ENCODE assay signal across 19 mouse cellular contexts in the genomic region with DNA sequence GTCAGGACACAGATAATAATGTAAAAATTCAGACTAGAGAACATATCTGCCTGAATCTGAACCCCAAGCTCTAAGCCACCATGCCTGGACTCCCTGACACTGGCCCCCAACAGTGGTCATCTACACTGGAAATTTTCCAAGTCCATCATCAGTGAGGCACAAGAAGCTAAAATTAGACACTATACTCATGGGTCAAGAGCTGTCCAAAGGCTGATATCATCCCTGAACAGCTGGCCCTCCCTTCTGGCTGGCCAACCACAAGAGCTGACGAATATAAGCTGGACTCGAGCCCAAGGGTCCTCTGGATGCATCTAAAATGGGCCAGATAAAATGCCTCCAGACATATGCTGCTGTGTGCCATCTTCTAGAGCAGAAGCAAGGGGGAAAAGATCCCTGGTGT.
DNase-seq lines count a peak whose midpoint lies in the region; ATAC-seq and TF ChIP-seq lines count a peak whose summit lies in the region.
"Had no signal": no experiment of that assay in that cellular context is flagged by ENCODE, and none has a peak within 500 bp of the region (broad histone marks: within the 10 kb centered on the region; RNA-seq: fewer than 3 reads in every experiment).

No protein-coding gene starts in this region.

- no peak overlapping the region for H3K27ac ChIP-seq in hindbrain, postnatal 0 days
- H3K27ac ChIP-seq in hindbrain, embryonic 14.5 days, result no peak overlapping the region
- H3K27ac ChIP-seq: embryonic facial prominence, embryonic 13.5 days; forebrain, embryonic 10.5 days; hindbrain, embryonic 15.5 days; midbrain, embryonic 10.5 days; neural tube, embryonic 15.5 days had no signal

- peak; percentile 6 for DNase-seq in cerebellum, adult 9-10 months
- peak; percentile 9 for DNase-seq in hindbrain, postnatal 0 days (ENCODE audit: low spot score)
- no peak for DNase-seq in hindbrain, embryonic 14.5 days (ENCODE audit: low spot score)
- peak; percentile 15 to 41 for DNase-seq in heart, adult 9 months (ENCODE audit: low spot score in 2 of 2)
- DNase-seq in heart, postnatal 4 days, result peak; percentile 74
- DNase-seq in ovary, postnatal 10 days (ENCODE audit: low spot score), result no peak
- DNase-seq in embryo, embryonic 10.5 days (ENCODE audit: low spot score), result no peak
- DNase-seq: gastrocnemius, postnatal 36 days; kidney, adult 11 months; kidney, postnatal 25 days; spleen, adult 18-20 months; thymus, postnatal 4 days had no signal

- no peak overlapping the region for H3K4me3 ChIP-seq in hindbrain, postnatal 0 days (ENCODE audit: low read length)
- no peak overlapping the region for H3K4me3 ChIP-seq in hindbrain, embryonic 14.5 days (replicated peaks; ENCODE audit: low read length)
- H3K4me3 ChIP-seq: embryonic facial prominence, embryonic 13.5 days; forebrain, embryonic 10.5 days; hindbrain, embryonic 15.5 days; midbrain, embryonic 10.5 days; neural tube, embryonic 15.5 days had no signal

- H3K4me2 ChIP-seq in hindbrain, postnatal 0 days (ENCODE audit: low read depth, low read length), result no peak overlapping the region
- H3K4me2 ChIP-seq in hindbrain, embryonic 14.5 days (replicated peaks), result no peak overlapping the region
- H3K4me2 ChIP-seq: embryonic facial prominence, embryonic 13.5 days; hindbrain, embryonic 15.5 days; liver, embryonic 11.5 days; neural tube, embryonic 15.5 days had no signal

- no peaks in the 10 kb centered on the region for H3K36me3 ChIP-seq in hindbrain, postnatal 0 days (ENCODE audit: insufficient read depth, low read length)
- H3K36me3 ChIP-seq in hindbrain, embryonic 14.5 days (replicated peaks; ENCODE audit: control insufficient read depth, insufficient read depth), result no peaks in the 10 kb centered on the region
- H3K36me3 ChIP-seq: embryonic facial prominence, embryonic 13.5 days; forebrain, embryonic 10.5 days; hindbrain, embryonic 15.5 days; midbrain, embryonic 10.5 days; neural tube, embryonic 15.5 days had no signal

- ATAC-seq in cerebellum, adult (ENCODE audit: insufficient number of reproducible peaks, low FRiP score, low TSS enrichment), result no peak
- ATAC-seq in hindbrain, postnatal 0 days, result 0 out of 2 replicates have a peak, but pooled peaks have one; percentile 51
- ATAC-seq in hindbrain, embryonic 14.5 days (ENCODE audit: low FRiP score), result no peak

- TF ChIP-seq CTCF in hindbrain, postnatal 0 days (IDR thresholded peaks at IDR 0.05; ENCODE audit: low read depth), result no peak

- no peak overlapping the region for H3K9ac ChIP-seq in hindbrain, postnatal 0 days (replicated peaks; ENCODE audit: low read length)
- no peak overlapping the region for H3K9ac ChIP-seq in hindbrain, embryonic 14.5 days
- H3K9ac ChIP-seq: embryonic facial prominence, embryonic 13.5 days; hindbrain, embryonic 15.5 days; neural tube, embryonic 15.5 days had no signal

- no peaks in the 10 kb centered on the region for H3K27me3 ChIP-seq in hindbrain, postnatal 0 days (ENCODE audit: insufficient read depth, low read length)
- H3K27me3 ChIP-seq in hindbrain, embryonic 14.5 days (ENCODE audit: control insufficient read depth, insufficient read depth, low read length), result no peaks in the 10 kb centered on the region
- H3K27me3 ChIP-seq: embryonic facial prominence, embryonic 13.5 days; hindbrain, embryonic 15.5 days; neural tube, embryonic 15.5 days had no signal

- no peaks in the 10 kb centered on the region for H3K4me1 ChIP-seq in hindbrain, postnatal 0 days (ENCODE audit: insufficient read depth, low read length)
- no peaks in the 10 kb centered on the region for H3K4me1 ChIP-seq in hindbrain, embryonic 14.5 days (replicated peaks; ENCODE audit: control insufficient read depth, insufficient read depth, low read length)
- H3K4me1 ChIP-seq: embryonic facial prominence, embryonic 13.5 days; forebrain, embryonic 10.5 days; hindbrain, embryonic 15.5 days; midbrain, embryonic 10.5 days; neural tube, embryonic 15.5 days had no signal

- no peaks in the 10 kb centered on the region for H3K9me3 ChIP-seq in hindbrain, postnatal 0 days (ENCODE audit: low read length)
- H3K9me3 ChIP-seq in hindbrain, embryonic 14.5 days (ENCODE audit: control insufficient read depth, low read length), result no peaks in the 10 kb centered on the region
- H3K9me3 ChIP-seq: embryonic facial prominence, embryonic 13.5 days; forebrain, embryonic 10.5 days; hindbrain, embryonic 15.5 days; midbrain, embryonic 10.5 days; neural tube, embryonic 15.5 days had no signal

- 71% methylated on average over 2 of the region's 2 CpGs for WGBS in hindbrain, postnatal 0 days
- WGBS in hindbrain, embryonic 14.5 days, result 67% methylated on average over 2 of the region's 2 CpGs

Comparison
In these comparisons a context has a peak if more than half of its experiments do, and no peak if none do; other contexts are left out.
1. DNase-seq: peak in cerebellum, adult 9-10 months (single experiment), hindbrain, postnatal 0 days (single experiment), heart, adult 9 months (2 of 2) and heart, postnatal 4 days (single experiment); none in hindbrain, embryonic 14.5 days (single experiment), ovary, postnatal 10 days (single experiment) and embryo, embryonic 10.5 days (single experiment).